Mouse (Mus musculus): ENCODE results near the gene Efcab11.

DNA sequence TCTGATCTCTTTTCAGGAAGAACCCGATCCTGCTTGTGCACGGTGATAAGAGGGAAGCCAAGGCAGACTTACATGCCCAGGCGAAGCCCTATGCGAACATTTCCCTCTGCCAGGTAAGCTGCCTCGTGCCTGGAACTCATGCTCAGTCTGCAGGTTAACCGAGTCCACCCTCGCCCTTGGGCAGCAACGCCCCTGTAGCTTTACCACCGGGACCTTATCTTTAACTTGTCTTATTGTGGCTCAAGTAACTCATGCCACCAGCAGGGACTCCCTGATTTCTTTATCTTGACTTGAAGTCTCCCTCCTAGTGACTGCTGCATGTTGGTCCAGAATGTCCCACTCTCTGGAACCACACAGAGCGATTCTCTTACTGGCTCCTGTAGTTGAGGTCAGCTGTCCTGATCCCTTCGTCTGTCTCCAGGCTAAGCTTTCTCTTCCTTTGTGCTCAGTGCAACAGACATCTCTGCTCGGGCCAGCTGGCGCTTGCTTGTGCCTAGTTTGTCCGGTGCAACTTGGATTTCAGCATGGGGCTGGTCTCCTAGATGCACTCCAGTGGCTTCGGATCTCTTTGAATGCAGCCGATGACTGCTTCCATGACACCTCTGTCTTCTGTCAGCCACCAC is 14.1 kb upstream of the Efcab11 start:
- TF ChIP-seq MAZ (IDR thresholded peaks at IDR 0.05; ENCODE audit: low read depth, low read length) (no peak), BHLHE40 (IDR thresholded peaks at IDR 0.05; ENCODE audit: low read depth, low read length) (no peak), TBP (conservative IDR thresholded peaks at IDR 0.05; ENCODE audit: low read depth, low read length) (no peak), ZC3H11A (IDR thresholded peaks at IDR 0.05; ENCODE audit: low read depth, low read length) (no peak), EP300 (IDR thresholded peaks at IDR 0.05; ENCODE audit: low read length) (no peak), CTCF (conservative IDR thresholded peaks at IDR 0.05 in 1 of 2, IDR thresholded peaks at IDR 0.05 in 1 of 2; ENCODE audit: low read depth in 2 of 2, low read length in 2 of 2) (no peak), HCFC1 (IDR thresholded peaks at IDR 0.05; ENCODE audit: low read depth, low read length) (no peak), PAX5 (IDR thresholded peaks at IDR 0.05; ENCODE audit: low read length) (no peak), ZNF384 (IDR thresholded peaks at IDR 0.05; ENCODE audit: low read depth, low read length) (no peak), MAX (IDR thresholded peaks at IDR 0.05; ENCODE audit: low read length) (no peak), ZKSCAN1 (IDR thresholded peaks at IDR 0.05; ENCODE audit: borderline replicate concordance, low read depth, low read length) (no peak)
